Mouse (Mus musculus) megakaryocyte, embryonic 14.5 days (primary cell): Measurements from ENCODE around the gene Hic1.

ENCODE experiments used
- FLI1 ChIP-seq: IDR thresholded peaks from 2 replicates; pipeline ENCODE4 v1.6.1; 2012; ENCODE audit warnings: low read length, inconsistent platforms, mixed read lengths
- GATA1 ChIP-seq: IDR thresholded peaks from 3 replicates; pipeline ENCODE4 v1.6.1; 2012; ENCODE audit warnings: mixed read lengths, low read length, inconsistent platforms, borderline replicate concordance

DNA sequence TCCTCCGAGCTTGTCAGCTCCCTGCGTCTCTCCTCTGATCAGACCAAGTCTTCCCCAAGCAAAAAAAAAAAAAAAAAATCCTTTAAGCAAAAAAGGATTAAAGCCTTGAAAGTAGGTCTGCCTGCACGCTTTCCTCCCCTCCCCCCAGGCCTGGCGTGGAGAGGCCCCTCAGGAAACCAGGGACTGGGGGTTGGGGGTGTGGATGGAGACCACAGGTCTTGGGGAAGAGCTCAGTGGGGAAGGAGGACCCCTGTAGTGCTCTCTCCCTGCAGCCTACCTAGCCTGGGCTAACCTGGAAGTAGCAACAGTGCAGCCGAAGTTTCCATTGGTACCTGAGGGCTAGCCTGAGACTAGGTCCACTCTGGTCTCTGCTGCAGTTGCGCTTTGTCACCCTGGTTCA lies 41.4 kb upstream of the Hic1 start:
- TF ChIP-seq GATA1, result no peak
- no peak for TF ChIP-seq FLI1
